In genomic region chr15:97844037-97845034, GRCm38 (mm10) we compare ENCODE assay signal across 8 mouse cellular contexts. TPM values are rescaled to one million over a fixed set of nuclear protein-coding genes. Genes with fewer than 3 reads are reported as not detected.
DNase-seq lines count a peak whose midpoint lies in the region; ATAC-seq and TF ChIP-seq lines count a peak whose summit lies in the region.

Gene Hdac7, minus strand, starts transcription at chr15:97844502.

- ATAC-seq in intestine, embryonic 16.5 days: no peak

- no peak within 1 kb of the TSS for H3K9ac ChIP-seq in intestine, embryonic 16.5 days (ENCODE audit: low read depth, low read length)

- no peaks in the 10 kb centered on the region for H3K27me3 ChIP-seq in kidney, adult 2 months (replicated peaks; ENCODE audit: control insufficient read depth, insufficient read depth, low read length)
- H3K27me3 ChIP-seq in intestine, embryonic 16.5 days (replicated peaks; ENCODE audit: control insufficient read depth, insufficient read depth, low read length): no peaks in the 10 kb centered on the region

- H3K4me2 ChIP-seq in intestine, embryonic 16.5 days (ENCODE audit: low read depth, low read length): no peak within 1 kb of the TSS

- TF ChIP-seq CTCF in kidney, adult 2 months (conservative IDR thresholded peaks at IDR 0.05; ENCODE audit: insufficient read depth, insufficient read length, low read depth, low read length): no peak

- peaks cover 10% of the 10 kb centered on the region for H3K4me1 ChIP-seq in kidney, adult 2 months (ENCODE audit: control insufficient read depth, insufficient read depth, low read length)
- H3K4me1 ChIP-seq in intestine, embryonic 16.5 days (ENCODE audit: control insufficient read depth, insufficient read depth, low read length): peaks cover 15% of the 10 kb centered on the region

- peak; percentile 64 for DNase-seq in kidney, adult 2 months
- no peak for DNase-seq in kidney, adult 9 months
- DNase-seq in adrenal gland, postnatal 4 days (ENCODE audit: low spot score in 2 of 2): no peak
- DNase-seq in gonadal fat pad, adult 2 months (ENCODE audit: low read depth): no peak
- peak; percentile 52 for DNase-seq in lung, postnatal 10 days
- peak; percentile 87 for DNase-seq in thymus, postnatal 4 days
- DNase-seq in cerebellum, postnatal 25 days: no peak

- no peak for TF ChIP-seq POLR2A in kidney, adult 2 months (IDR thresholded peaks at IDR 0.05; ENCODE audit: low read depth, low read length)

- no peak within 1 kb of the TSS for H3K27ac ChIP-seq in kidney, adult 2 months (ENCODE audit: insufficient read depth, low read depth, low read length)
- no peak within 1 kb of the TSS for H3K27ac ChIP-seq in intestine, embryonic 16.5 days (ENCODE audit: low read length)

- no peaks in the 10 kb centered on the region for H3K36me3 ChIP-seq in kidney, adult 2 months (ENCODE audit: control insufficient read depth, insufficient read depth, low read length)
- H3K36me3 ChIP-seq in intestine, embryonic 16.5 days (ENCODE audit: control insufficient read depth, insufficient read depth, low read length): no peaks in the 10 kb centered on the region

- no peaks in the 10 kb centered on the region for H3K9me3 ChIP-seq in intestine, embryonic 16.5 days (ENCODE audit: control insufficient read depth, low read length)

- 80% methylated on average over 19 of the region's 19 CpGs for WGBS in kidney, adult 2 months
- 71% methylated on average over 19 of the region's 19 CpGs for WGBS in intestine, embryonic 16.5 days

- no peak within 1 kb of the TSS for H3K4me3 ChIP-seq in kidney, adult 2 months (ENCODE audit: insufficient read depth, low read depth, low read length)
- H3K4me3 ChIP-seq in intestine, embryonic 16.5 days (ENCODE audit: low read length): no peak within 1 kb of the TSS

RNA-seq across cellular contexts. Expression of gene Hdac7, which starts in this region (rescaled TPM):
- 41.6 and 45.4 TPM in 2 replicates for polyA plus RNA-seq in kidney, adult 2 months (2012; rRNA removed)
- 100 to 1,000 TPM; 116 to 120 TPM for total RNA-seq in adrenal gland, postnatal 4 days (2021)
- 87.1 and 89.1 TPM in 2 replicates for polyA plus RNA-seq in gonadal fat pad, adult 2 months (2012; rRNA removed)
- 15.8 and 18.2 TPM in 2 replicates for polyA plus RNA-seq in intestine, embryonic 16.5 days (2015; fragmentation: Nextera tagmentation; extraction: Ambion mirVana)

Comparison
In these comparisons a context has a peak if more than half of its experiments do, and no peak if none do; other contexts are left out.
1. DNase-seq: peak in kidney, adult 2 months (single experiment), lung, postnatal 10 days (single experiment) and thymus, postnatal 4 days (single experiment); none in kidney, adult 9 months (single experiment), adrenal gland, postnatal 4 days (0 of 2), gonadal fat pad, adult 2 months (single experiment) and cerebellum, postnatal 25 days (0 of 2).